In the genomic region with DNA sequence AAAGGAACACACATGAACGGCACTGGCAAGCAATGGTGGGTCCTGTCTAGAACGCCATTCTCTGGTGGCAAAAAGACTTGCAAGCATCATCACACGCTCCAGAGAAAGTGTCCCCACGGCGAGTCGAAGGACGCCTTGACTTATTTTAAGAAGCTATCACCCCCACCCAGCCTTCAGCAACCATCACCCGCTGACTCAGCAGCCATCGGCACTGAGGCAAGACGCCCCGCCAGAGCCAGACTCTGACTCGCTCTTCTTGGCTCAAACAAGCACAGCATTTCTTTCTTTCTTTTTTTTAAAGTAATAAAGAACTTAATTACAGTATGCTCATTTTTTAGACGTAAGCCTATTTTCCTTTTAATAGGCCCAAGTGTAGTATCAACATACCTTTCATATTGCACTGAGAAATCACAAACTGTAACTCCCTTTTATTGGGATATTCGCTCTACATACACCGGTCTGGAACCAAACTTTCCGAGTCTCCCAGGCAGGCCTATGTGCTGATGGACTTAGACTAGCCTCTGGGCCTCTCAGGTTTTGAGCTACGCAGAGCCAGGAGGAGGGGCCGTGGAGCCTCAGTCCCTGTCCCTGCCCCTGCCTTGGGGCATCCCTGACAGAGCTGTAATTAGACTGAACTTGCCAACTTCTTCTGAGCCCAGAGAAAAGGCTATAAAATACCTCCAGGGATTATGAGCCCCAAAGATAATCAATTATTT, we compare ENCODE assay signal across 9 mouse cellular contexts. TPM values are rescaled to one million over a fixed set of nuclear protein-coding genes. Genes with fewer than 3 reads are reported as not detected.
DNase-seq lines count a peak whose midpoint lies in the region; ATAC-seq lines count a peak whose summit lies in the region.
"Had no signal": no experiment of that assay in that cellular context is flagged by ENCODE, and none has a peak within 500 bp of the region (broad histone marks: within the 10 kb centered on the region; RNA-seq: fewer than 3 reads in every experiment).

No protein-coding gene starts in this region.

- peaks cover 68% of the 10 kb centered on the region for H3K4me1 ChIP-seq in limb, embryonic 15.5 days

- H3K9me3 ChIP-seq in limb, embryonic 15.5 days: no peaks in the 10 kb centered on the region; the same call in 1 of the 2 replicates

- no peak overlapping the region for H3K9ac ChIP-seq in limb, embryonic 15.5 days
- H3K9ac ChIP-seq: hindbrain, embryonic 14.5 days; midbrain, embryonic 12.5 days had no signal

- H3K27ac ChIP-seq in limb, embryonic 15.5 days: peak overlapping the region; percentile 6; the same call in 1 of the 2 replicates
- H3K27ac ChIP-seq: hindbrain, embryonic 14.5 days; midbrain, embryonic 12.5 days had no signal

- intact Hi-C loops in left cerebral cortex, postnatal 14 days (cut with DNase I): no loop called here
- intact Hi-C loops in left cerebral cortex, postnatal 4 days (cut with DNase I): no loop called here

- H3K36me3 ChIP-seq in limb, embryonic 15.5 days: no peaks in the 10 kb centered on the region
- H3K36me3 ChIP-seq: midbrain, embryonic 12.5 days had no signal

- 33% methylated on average over 18 of the region's 18 CpGs for WGBS in limb, embryonic 15.5 days

- H3K4me3 ChIP-seq in limb, embryonic 15.5 days: no peak overlapping the region
- H3K4me3 ChIP-seq: midbrain, embryonic 12.5 days had no signal

- no peak overlapping the region for H3K4me2 ChIP-seq in limb, embryonic 15.5 days
- H3K4me2 ChIP-seq: hindbrain, embryonic 14.5 days; midbrain, embryonic 12.5 days had no signal

- ATAC-seq in limb, embryonic 15.5 days (ENCODE audit: insufficient number of reproducible peaks, low FRiP score, low TSS enrichment, low read depth): 0 out of 2 replicates have a peak, but pooled peaks have one; percentile 36
- ATAC-seq in monocyte, adult 5-6 weeks (replicated peaks; ENCODE audit: insufficient number of reproducible peaks, low FRiP score, low TSS enrichment, poor library complexity, severe bottlenecking): no peak
- no peak for ATAC-seq in inflammation-experienced regulatory T-cells, adult 6 months

- H3K27me3 ChIP-seq in limb, embryonic 15.5 days: no peaks in the 10 kb centered on the region

- DNase-seq in left cerebral cortex, postnatal 14 days (ENCODE audit: low spot score in 2 of 2): peak; percentile 14 to 25
- no peak for DNase-seq in left cerebral cortex, postnatal 4 days
- DNase-seq in embryo, embryonic 10.5 days (ENCODE audit: low spot score): peak; percentile 36
- peak; percentile 22 to 37 for DNase-seq in frontal cortex, postnatal 36 days (ENCODE audit: low spot score in 2 of 2)

RNA-seq across cellular contexts. Expression of a gene that starts 55.3 kb away (rescaled TPM):
- 1 to 10 TPM; 1.6 TPM for total RNA-seq in left cerebral cortex, postnatal 14 days (2021)
- total RNA-seq in left cerebral cortex, postnatal 4 days (2021): 1 to 10 TPM; 4.4 to 5.4 TPM
- 17.4 and 21.7 TPM in 2 replicates for polyA plus RNA-seq in limb, embryonic 15.5 days (2015; fragmentation: Nextera tagmentation; extraction: Ambion mirVana)
- not detected in 3 replicates for total RNA-seq in monocyte, adult 5-6 weeks (2017)
- not detected for polyA plus RNA-seq in inflammation-experienced regulatory T-cells, adult 6 months (2017; shearing (Covaris generic))
